Mouse (Mus musculus) layer of hippocampus, adult 9-10 months (tissue): Measurements from ENCODE around the gene Slc9a5.

Source experiments
- DNase-seq: peaks from one replicate; pipeline ENCODE4 v3.0.0; 2022; ENCODE audit warnings: low spot score

Slc9a5 gene

DNA sequence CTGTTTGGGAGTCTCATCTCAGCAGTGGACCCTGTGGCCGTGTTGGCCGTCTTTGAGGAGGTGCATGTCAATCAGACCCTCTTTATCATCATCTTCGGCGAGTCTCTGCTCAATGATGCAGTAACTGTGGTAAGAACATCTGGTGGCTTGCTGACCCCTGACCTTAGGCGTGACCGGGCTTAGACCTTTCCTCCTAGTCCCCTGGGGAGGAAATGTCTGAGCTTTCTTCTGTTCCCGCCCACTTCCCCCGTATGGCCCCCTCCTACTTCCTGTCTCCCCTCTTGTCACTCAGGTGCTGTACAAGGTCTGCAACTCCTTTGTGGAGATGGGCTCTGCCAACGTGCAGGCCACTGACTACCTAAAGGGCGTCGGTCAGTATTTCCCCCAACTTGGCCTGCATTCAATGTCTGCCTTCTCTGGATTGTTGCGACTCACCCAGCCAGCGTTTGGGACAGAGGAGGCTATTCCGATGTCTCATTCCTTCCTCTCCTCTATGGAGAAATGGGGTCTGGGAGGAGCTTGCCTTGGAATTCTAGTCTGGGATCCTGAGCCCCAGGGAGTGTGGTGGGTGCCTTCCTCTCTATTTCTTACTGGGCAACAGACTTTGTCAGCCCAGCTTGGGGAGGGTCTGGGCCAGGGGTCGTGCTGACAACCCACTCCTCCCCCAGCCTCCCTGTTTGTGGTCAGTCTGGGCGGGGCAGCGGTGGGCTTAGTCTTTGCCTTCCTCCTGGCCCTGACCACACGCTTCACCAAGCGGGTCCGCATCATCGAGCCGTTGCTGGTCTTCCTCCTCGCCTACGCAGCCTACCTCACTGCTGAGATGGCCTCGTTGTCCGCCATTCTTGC lies 6.8 kb downstream of the Slc9a5 start:
- DNase-seq: no peak

- no peak for DNase-seq
Measured at GRCm38 (mm10) chr8:105356681-105357080, 8.0 kb downstream of the Slc9a5 start.

- DNase-seq: no peak
Measured at GRCm38 (mm10) chr8:105359208-105359607, 10.6 kb downstream of the Slc9a5 start.

- DNase-seq: no peak
Measured at GRCm38 (mm10) chr8:105359646-105360045, 11.0 kb downstream of the Slc9a5 start.

GRCm38 (mm10) chr8:105361751-105362702 lies 13.4 kb downstream of the Slc9a5 start:
- DNase-seq: no peak

GRCm38 (mm10) chr8:105367107-105367506 lies 18.5 kb downstream of the Slc9a5 start:
- no peak for DNase-seq

- no peak for DNase-seq
Measured at GRCm38 (mm10) chr8:105372473-105372872, 23.8 kb downstream of the Slc9a5 start.

GRCm38 (mm10) chr8:105373032-105373431 lies 24.4 kb downstream of the Slc9a5 start, which contains the start of gene Plekhg4:
TSS of gene Plekhg4 (plus strand) at chr8:105373274.
- no peak for DNase-seq

DNA sequence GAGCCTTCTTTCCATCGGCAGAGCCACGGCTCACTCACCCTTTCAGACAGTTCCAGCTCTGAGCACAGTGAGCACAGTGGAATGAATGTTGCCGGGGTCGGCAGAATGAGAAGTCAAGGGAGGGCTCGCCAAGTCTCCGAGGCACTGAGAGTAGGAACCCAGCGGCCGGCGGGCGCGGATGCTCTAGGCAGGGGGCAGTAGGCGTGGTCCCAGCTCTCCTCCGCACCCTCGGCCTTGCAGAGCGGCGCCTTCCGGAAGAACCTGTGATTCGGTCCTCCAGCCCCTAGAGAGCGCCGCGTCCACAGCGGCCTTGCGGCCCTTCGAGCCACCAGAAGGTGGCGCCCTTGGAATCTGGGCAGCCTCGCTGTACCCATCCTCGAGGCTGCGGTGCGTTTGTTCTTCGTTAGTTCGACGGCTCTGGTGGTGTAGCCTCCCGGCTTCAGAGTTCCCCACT lies 25.9 kb downstream of the Slc9a5 start:
- DNase-seq: no peak

- no peak for DNase-seq
Measured at GRCm38 (mm10) chr8:105378673-105379072, 30.0 kb downstream of the Slc9a5 start.

GRCm38 (mm10) chr8:105380308-105380707 lies 31.7 kb downstream of the Slc9a5 start:
- no peak for DNase-seq

GRCm38 (mm10) chr8:105384070-105384469 lies 35.4 kb downstream of the Slc9a5 start:
- DNase-seq: no peak

DNA sequence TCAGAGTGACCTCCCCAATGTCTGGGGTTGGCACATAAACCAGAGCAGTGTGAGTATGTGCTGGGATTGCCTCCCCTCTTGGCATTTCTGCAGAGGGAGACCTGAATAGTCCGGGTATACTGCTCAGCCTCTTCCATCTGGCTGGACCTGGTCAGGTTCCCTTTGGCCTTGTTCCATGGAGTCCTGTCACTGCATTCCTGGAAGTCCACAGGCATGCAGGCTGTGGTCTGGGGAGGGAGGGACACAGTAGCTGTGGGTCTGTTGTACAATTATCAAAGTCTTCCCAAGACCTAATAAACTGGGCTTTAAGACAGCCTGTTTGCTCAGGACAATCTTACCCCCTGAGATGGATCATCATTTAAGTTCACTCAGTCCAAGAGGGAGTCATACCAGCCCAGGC lies 38.5 kb downstream of the Slc9a5 start:
- no peak for DNase-seq

- DNase-seq: no peak
Measured at GRCm38 (mm10) chr8:105389096-105389495, 40.5 kb downstream of the Slc9a5 start.

DNA sequence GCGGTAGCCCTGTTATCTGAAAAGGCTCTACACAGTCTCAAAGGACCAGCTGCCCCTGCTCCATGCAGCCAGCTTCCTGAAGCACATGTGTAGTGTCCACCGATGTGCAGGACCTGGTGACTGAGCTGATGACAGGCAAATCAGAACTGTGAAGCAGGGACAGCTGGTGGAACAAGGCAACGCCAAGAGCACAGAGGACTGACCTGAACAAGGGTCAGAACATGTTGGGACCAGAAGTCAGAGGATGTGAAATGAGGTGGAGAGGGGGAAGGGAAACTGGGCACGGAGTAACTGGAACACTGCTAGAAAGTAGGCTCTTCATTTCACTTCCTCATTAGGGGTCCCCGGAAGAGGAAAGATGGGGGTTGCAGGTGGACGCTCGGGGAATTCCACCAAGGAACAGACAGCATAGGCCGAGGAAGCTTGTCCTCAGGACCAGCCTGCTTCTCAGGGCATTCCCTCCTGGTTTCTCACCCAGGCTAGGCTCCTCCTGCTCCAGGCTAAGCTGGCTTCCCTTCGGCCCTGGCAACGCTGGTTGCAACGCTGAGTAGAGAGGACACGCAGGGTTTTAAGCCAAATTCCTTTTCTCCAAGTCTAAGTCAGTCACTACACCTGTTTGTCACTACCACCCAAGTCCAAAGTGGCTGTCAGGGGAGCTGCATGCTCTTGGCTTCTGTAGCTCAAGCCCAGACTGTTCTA lies 44.6 kb downstream of the Slc9a5 start:
- DNase-seq: no peak

GRCm38 (mm10) chr8:105393915-105394314 lies 45.3 kb downstream of the Slc9a5 start:
- no peak for DNase-seq

DNA sequence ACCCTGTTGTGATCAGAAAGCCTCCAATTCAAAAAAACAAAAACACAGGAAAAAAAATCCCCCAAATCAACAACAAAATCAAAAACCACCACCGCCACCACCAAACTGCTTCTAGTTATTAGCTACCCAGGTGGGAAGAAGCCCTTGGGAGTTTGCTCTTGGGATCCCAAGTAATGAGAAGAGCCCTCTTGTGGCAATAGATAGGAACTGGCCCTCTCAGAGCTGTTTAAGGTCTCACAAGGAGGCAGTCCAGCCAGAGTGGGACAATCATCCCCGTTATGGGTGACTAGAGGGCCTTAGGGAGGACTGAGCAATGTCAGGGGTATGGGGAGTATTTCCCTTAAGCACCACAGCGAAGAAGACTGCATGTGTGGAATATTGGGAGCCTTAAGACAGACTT lies 49.1 kb downstream of the Slc9a5 start:
- peak; percentile 13 for DNase-seq

DNA sequence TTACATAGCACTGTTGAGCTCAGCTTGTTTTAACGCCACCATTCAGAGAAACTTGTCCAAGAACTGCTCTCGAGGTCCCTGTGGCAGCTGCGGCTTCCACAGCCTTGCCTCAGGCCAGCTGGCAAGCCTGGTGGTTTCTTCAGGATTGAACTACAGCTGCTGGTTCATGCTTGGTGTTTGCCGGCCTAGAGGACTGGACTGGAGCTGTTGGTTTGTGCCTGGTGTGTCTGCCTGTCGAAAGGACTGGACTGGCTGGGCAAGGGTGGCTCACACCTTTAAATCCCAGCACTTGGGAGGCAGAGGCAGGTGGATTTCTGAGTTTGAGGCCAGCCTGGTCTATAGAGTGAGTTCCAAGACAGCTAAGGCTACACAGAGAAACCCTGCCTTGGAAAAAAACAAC lies 51.4 kb downstream of the Slc9a5 start:
- no peak for DNase-seq

- no peak for DNase-seq
Measured at GRCm38 (mm10) chr8:105403467-105403866, 54.8 kb downstream of the Slc9a5 start.

- DNase-seq: no peak
Measured at GRCm38 (mm10) chr8:105404496-105404895, 55.9 kb downstream of the Slc9a5 start.

GRCm38 (mm10) chr8:105406416-105406815 lies 57.8 kb downstream of the Slc9a5 start:
- peak; percentile 4 for DNase-seq

- no peak for DNase-seq
Measured at GRCm38 (mm10) chr8:105408331-105408730, 59.7 kb downstream of the Slc9a5 start.
